Mouse (Mus musculus): ENCODE measurements around the gene Pemt. TPM values are rescaled to one million over a fixed set of nuclear protein-coding genes. Genes with fewer than 3 reads are reported as not detected.

Gene Pemt
- total and polyA plus RNA-seq, 3 experiments, result 6.9 to 10.5 (median 7.8) TPM

GRCm38 (mm10) chr11:60088947-60089346 is 42.7 kb upstream of the Pemt start:
- no peak overlapping the region for H3K4me2 ChIP-seq (ENCODE audit: insufficient read depth, low read depth, poor library complexity, severe bottlenecking)
- H3K9ac ChIP-seq (ENCODE audit: insufficient read depth, low read depth), result no peak overlapping the region
- no peaks in the 10 kb centered on the region for H3K36me3 ChIP-seq (replicated peaks in 1 of 2; ENCODE audit: control insufficient read depth in 1 of 2, insufficient read depth in 1 of 2, low read length in 1 of 2)
- H3K4me3 ChIP-seq (replicated peaks in 1 of 3; ENCODE audit: low read depth in 2 of 3, low read length in 2 of 3, poor library complexity in 1 of 3), result no peak overlapping the region
- dilution Hi-C loops (cut with MboI; ENCODE audit: extremely low pct_ligation_motif_present, extremely low pct_unique_long_range_greater_than_20kb, low sequenced_read_pairs), result no loop called here
- no peaks in the 10 kb centered on the region for H3K79me2 ChIP-seq (replicated peaks; ENCODE audit: control insufficient read depth, extremely low read depth, insufficient read depth, poor library complexity, severe bottlenecking)
- H3K9me3 ChIP-seq (replicated peaks; ENCODE audit: low read length), result peaks cover 2% of the 10 kb centered on the region
- H3K27ac ChIP-seq (ENCODE audit: insufficient read depth, low read depth), result no peak overlapping the region
- DNase-seq (ENCODE audit: extremely low read depth), result peak; percentile 61
- TF ChIP-seq CTCF (conservative IDR thresholded peaks at IDR 0.05 in 1 of 2, IDR thresholded peaks at IDR 0.05 in 1 of 2; ENCODE audit: low read depth in 2 of 2, low read length in 2 of 2) (peak in 1 of 2 experiments; percentile 35; a peak in 1 of 4 replicates), CHD1 (IDR thresholded peaks at IDR 0.05; ENCODE audit: low read depth, low read length) (no peak)
- peaks cover 3 to 14% of the 10 kb centered on the region in 2 experiments; a peak in 2 of 4 replicates for H3K4me1 ChIP-seq (ENCODE audit: control insufficient read depth in 1 of 2, insufficient read depth in 2 of 2)
- in situ Hi-C loops (cut with MboI; ENCODE audit: low pct_ligation_motif_present, low pct_unique_long_range_greater_than_20kb, low sequenced_read_pairs), result loop anchor here (25.0 kb wide), 1 partner anchor 323 kb away; the partner anchor contains the start of genes Atpaf2 and Gid4
- H3K27me3 ChIP-seq (replicated peaks), result peaks cover under 1% of the 10 kb centered on the region

- Histone ChIP-seq H3K9me3 (replicated peaks; ENCODE audit: low read length) (peaks cover 2% of the 10 kb centered on the region), H3K9ac (ENCODE audit: insufficient read depth, low read depth) (no peak overlapping the region)
These were observed 40.4 kb upstream of the Pemt start for GRCm38 (mm10) chr11:60086676-60087075.

GRCm38 (mm10) chr11:60084589-60084988 is 38.3 kb upstream of the Pemt start:
- Histone ChIP-seq H3K4me3 (replicated peaks in 1 of 3; ENCODE audit: low read depth in 2 of 3, low read length in 2 of 3, poor library complexity in 1 of 3) (no peak overlapping the region), H3K36me3 (replicated peaks in 1 of 2; ENCODE audit: control insufficient read depth in 1 of 2, insufficient read depth in 1 of 2, low read length in 1 of 2) (no peaks in the 10 kb centered on the region), H3K79me2 (replicated peaks; ENCODE audit: control insufficient read depth, extremely low read depth, insufficient read depth, poor library complexity, severe bottlenecking) (no peaks in the 10 kb centered on the region), H3K27me3 (replicated peaks) (no peaks in the 10 kb centered on the region), H3K9me3 (replicated peaks; ENCODE audit: low read length) (peaks cover 2% of the 10 kb centered on the region), H3K27ac (ENCODE audit: insufficient read depth, low read depth) (no peak overlapping the region), H3K9ac (ENCODE audit: insufficient read depth, low read depth) (no peak overlapping the region), H3K4me1 (ENCODE audit: control insufficient read depth in 1 of 2, insufficient read depth in 2 of 2) (peaks cover 3 to 10% of the 10 kb centered on the region in 2 experiments; a peak in 2 of 4 replicates), H3K4me2 (ENCODE audit: insufficient read depth, low read depth, poor library complexity, severe bottlenecking) (no peak overlapping the region)
- TF ChIP-seq NELFE (IDR thresholded peaks at IDR 0.05; ENCODE audit: low read depth, low read length), result peak; percentile 27; the same call in 1 of the 2 replicates
- TF ChIP-seq CHD2 (IDR thresholded peaks at IDR 0.05; ENCODE audit: low read length), result no peak
- no peak for TF ChIP-seq POLR2AphosphoS2 (IDR thresholded peaks at IDR 0.05; ENCODE audit: low read depth, low read length)
- TF ChIP-seq RAD21 (IDR thresholded peaks at IDR 0.05; ENCODE audit: low read depth, low read length), result peak; percentile 94
- TF ChIP-seq MYC (IDR thresholded peaks at IDR 0.05; ENCODE audit: low read depth, low read length), result peak; percentile 38; the same call in 1 of the 2 replicates
- peak; percentile 19; the same call in 1 of the 2 replicates for TF ChIP-seq ZC3H11A (IDR thresholded peaks at IDR 0.05; ENCODE audit: low read depth, low read length)
- no peak for TF ChIP-seq TBP (conservative IDR thresholded peaks at IDR 0.05; ENCODE audit: low read depth, low read length)
- no peak for TF ChIP-seq E2F4 (IDR thresholded peaks at IDR 0.05; ENCODE audit: insufficient replicate concordance, low read depth, low read length)
- TF ChIP-seq CTCF (conservative IDR thresholded peaks at IDR 0.05 in 1 of 2, IDR thresholded peaks at IDR 0.05 in 1 of 2; ENCODE audit: low read depth in 2 of 2, low read length in 2 of 2), result peak; percentile 92 to 99
- TF ChIP-seq SMC3 (IDR thresholded peaks at IDR 0.05; ENCODE audit: low read depth, low read length), result peak; percentile 81
- no peak for TF ChIP-seq HCFC1 (IDR thresholded peaks at IDR 0.05; ENCODE audit: low read depth, low read length)
- 0 out of 2 replicates have a peak, but pooled peaks have one; percentile 15 for TF ChIP-seq MAX (IDR thresholded peaks at IDR 0.05; ENCODE audit: low read length)
- dilution Hi-C loops (cut with MboI; ENCODE audit: extremely low pct_ligation_motif_present, extremely low pct_unique_long_range_greater_than_20kb, low sequenced_read_pairs), result no loop called here
- DNase-seq (ENCODE audit: extremely low read depth), result peak; percentile 73
- in situ Hi-C loops (cut with MboI; ENCODE audit: low pct_ligation_motif_present, low pct_unique_long_range_greater_than_20kb, low sequenced_read_pairs), result loop anchor here (25.0 kb wide), 1 partner anchor 328 kb away; the partner anchor contains the start of genes Atpaf2 and Gid4

More at GRCm38 (mm10) chr11:60086676-60087075, 40.4 kb upstream of the Pemt start:
- TF ChIP-seq SIN3A (IDR thresholded peaks at IDR 0.05; ENCODE audit: low read length), result no peak
- TF ChIP-seq EP300 (IDR thresholded peaks at IDR 0.05; ENCODE audit: low read length), result no peak
- TF ChIP-seq UBTF (IDR thresholded peaks at IDR 0.05; ENCODE audit: low read depth, low read length), result no peak
- no peak for TF ChIP-seq GABPA (IDR thresholded peaks at IDR 0.05; ENCODE audit: insufficient replicate concordance, low read depth, low read length)
- no peak for TF ChIP-seq CTCF (conservative IDR thresholded peaks at IDR 0.05 in 1 of 2, IDR thresholded peaks at IDR 0.05 in 1 of 2; ENCODE audit: low read depth in 2 of 2, low read length in 2 of 2)
- no peak for TF ChIP-seq ETS1 (conservative IDR thresholded peaks at IDR 0.05; ENCODE audit: low read depth, low read length)
- TF ChIP-seq ZKSCAN1 (IDR thresholded peaks at IDR 0.05; ENCODE audit: borderline replicate concordance, low read depth, low read length), result no peak
- TF ChIP-seq TCF12 (IDR thresholded peaks at IDR 0.05; ENCODE audit: low read depth, low read length), result no peak
- no peak for TF ChIP-seq CHD1 (IDR thresholded peaks at IDR 0.05; ENCODE audit: low read depth, low read length)
- no peak for TF ChIP-seq HCFC1 (IDR thresholded peaks at IDR 0.05; ENCODE audit: low read depth, low read length)
- TF ChIP-seq E2F4 (IDR thresholded peaks at IDR 0.05; ENCODE audit: insufficient replicate concordance, low read depth, low read length), result no peak
- no peak for TF ChIP-seq USF2 (conservative IDR thresholded peaks at IDR 0.05; ENCODE audit: low read depth, low read length)
- no peak for TF ChIP-seq NRF1 (IDR thresholded peaks at IDR 0.05; ENCODE audit: low read depth, low read length)
- TF ChIP-seq ELF1 (IDR thresholded peaks at IDR 0.05; ENCODE audit: low read depth, low read length), result no peak
- no peak for TF ChIP-seq RCOR1 (conservative IDR thresholded peaks at IDR 0.05; ENCODE audit: low read depth, low read length)
- TF ChIP-seq ZNF384 (IDR thresholded peaks at IDR 0.05; ENCODE audit: low read depth, low read length), result no peak
- TF ChIP-seq MAFK (IDR thresholded peaks at IDR 0.05; ENCODE audit: insufficient replicate concordance, low read length), result no peak
- TF ChIP-seq PAX5 (IDR thresholded peaks at IDR 0.05; ENCODE audit: low read length), result no peak
- TF ChIP-seq MXI1 (IDR thresholded peaks at IDR 0.05; ENCODE audit: low read depth, low read length), result no peak
- no peak for TF ChIP-seq MEF2A (IDR thresholded peaks at IDR 0.05; ENCODE audit: borderline replicate concordance, low read depth, low read length)
- H3K4me2 ChIP-seq (ENCODE audit: insufficient read depth, low read depth, poor library complexity, severe bottlenecking), result no peak overlapping the region
- H3K27me3 ChIP-seq (replicated peaks), result no peaks in the 10 kb centered on the region
- no peak overlapping the region for H3K27ac ChIP-seq (ENCODE audit: insufficient read depth, low read depth)
- no peak for DNase-seq (ENCODE audit: extremely low read depth)
- no peak overlapping the region for H3K4me3 ChIP-seq (replicated peaks in 1 of 3; ENCODE audit: low read depth in 2 of 3, low read length in 2 of 3, poor library complexity in 1 of 3)
- in situ Hi-C loops (cut with MboI; ENCODE audit: low pct_ligation_motif_present, low pct_unique_long_range_greater_than_20kb, low sequenced_read_pairs) (loop anchor here (25.0 kb wide), 1 partner anchor 326 kb away; the partner anchor contains the start of genes Atpaf2 and Gid4), dilution Hi-C loops (cut with MboI; ENCODE audit: extremely low pct_ligation_motif_present, extremely low pct_unique_long_range_greater_than_20kb, low sequenced_read_pairs) (no loop called here)
- H3K79me2 ChIP-seq (replicated peaks; ENCODE audit: control insufficient read depth, extremely low read depth, insufficient read depth, poor library complexity, severe bottlenecking), result no peaks in the 10 kb centered on the region
- no peaks in the 10 kb centered on the region for H3K36me3 ChIP-seq (replicated peaks in 1 of 2; ENCODE audit: control insufficient read depth in 1 of 2, insufficient read depth in 1 of 2, low read length in 1 of 2)
- peaks cover 3 to 14% of the 10 kb centered on the region in 2 experiments; a peak in 2 of 4 replicates for H3K4me1 ChIP-seq (ENCODE audit: control insufficient read depth in 1 of 2, insufficient read depth in 2 of 2)

Measured in CH12.LX (cell line).